Mouse (Mus musculus) neural tube, embryonic 11.5 days (tissue): ENCODE measurements around the gene Foxd1. TPM values are rescaled to one million over a fixed set of nuclear protein-coding genes. Genes with fewer than 3 reads are reported as not detected.

Experiments used
- ATAC-seq: fragments of 200-750 bp; cut with Nextera tagmentation; 2 replicates; pipeline ENCODE4 v1.8.0; 2017; ENCODE audit warnings: moderate number of reproducible peaks, mild to moderate bottlenecking, moderate TSS enrichment, moderate library complexity; ENCODE audit not compliant: insufficient read depth, low FRiP score, low TSS enrichment
- DNase-seq: peaks from one replicate; pipeline ENCODE4 v3.0.0-alpha.2; 2015; ENCODE audit warnings: low spot score
- H3K27ac ChIP-seq: fragments of 300-500 bp; sonication (generic); 2 replicates; pipeline ENCODE4 v1.5.1; 2014; ENCODE audit warnings: low read depth, mild to moderate bottlenecking, low read length
- H3K27me3 ChIP-seq: fragments of 300-500 bp; sonication (generic); 2 replicates; pipeline ENCODE4 v1.6.1; 2014; ENCODE audit warnings: mild to moderate bottlenecking, low read length, mixed read lengths; ENCODE audit not compliant: control insufficient read depth, insufficient read depth
- H3K36me3 ChIP-seq: fragments of 300-500 bp; sonication (generic); 2 replicates; pipeline ENCODE4 v1.6.1; 2014; ENCODE audit warnings: mild to moderate bottlenecking, low read length, moderate library complexity, mixed read lengths; ENCODE audit not compliant: control insufficient read depth, insufficient read depth
- H3K4me1 ChIP-seq: fragments of 300-500 bp; sonication (generic); 2 replicates; pipeline ENCODE4 v1.6.1; 2014; ENCODE audit warnings: low read length, mixed read lengths; ENCODE audit not compliant: control insufficient read depth, insufficient read depth
- H3K4me2 ChIP-seq: fragments of 300-500 bp; sonication (generic); 2 replicates; pipeline ENCODE4 v1.6.1; 2014; ENCODE audit warnings: low read depth, mild to moderate bottlenecking, moderate library complexity
- H3K4me3 ChIP-seq: fragments of 300-500 bp; sonication (generic); 2 replicates; pipeline ENCODE4 v1.5.1; 2014; ENCODE audit warnings: low read depth, low read length
- H3K9ac ChIP-seq: fragments of 300-500 bp; sonication (generic); 2 replicates; pipeline ENCODE4 v1.6.1; 2014; ENCODE audit warnings: mild to moderate bottlenecking, low read length
- H3K9me3 ChIP-seq: fragments of 300-500 bp; sonication (generic); 2 replicates; pipeline ENCODE4 v1.6.1; 2016; ENCODE audit warnings: low read length; ENCODE audit not compliant: control insufficient read depth
- WGBS: fragments of 180-500 bp; shearing (Covaris S2); extraction: QIAGEN DNeasy Blood & Tissue Kit; methylation state at CpG from one replicate; pipeline ENCODE4 v1.1.7; 2014; 5-methylcytosine and 5-hydroxymethylcytosine counted together
- polyA plus RNA-seq: library from polyadenylated mRNA; unstranded; fragments of >200 nt; fragmentation: Nextera tagmentation; extraction: Ambion mirVana; gene quantifications from 2 replicates; pipeline ENCODE4 v1.2.1, GENCODE M21; 2014

The Foxd1 gene
- polyA plus RNA-seq, 1 experiment from 2014 or later: 5.5 TPM

DNA sequence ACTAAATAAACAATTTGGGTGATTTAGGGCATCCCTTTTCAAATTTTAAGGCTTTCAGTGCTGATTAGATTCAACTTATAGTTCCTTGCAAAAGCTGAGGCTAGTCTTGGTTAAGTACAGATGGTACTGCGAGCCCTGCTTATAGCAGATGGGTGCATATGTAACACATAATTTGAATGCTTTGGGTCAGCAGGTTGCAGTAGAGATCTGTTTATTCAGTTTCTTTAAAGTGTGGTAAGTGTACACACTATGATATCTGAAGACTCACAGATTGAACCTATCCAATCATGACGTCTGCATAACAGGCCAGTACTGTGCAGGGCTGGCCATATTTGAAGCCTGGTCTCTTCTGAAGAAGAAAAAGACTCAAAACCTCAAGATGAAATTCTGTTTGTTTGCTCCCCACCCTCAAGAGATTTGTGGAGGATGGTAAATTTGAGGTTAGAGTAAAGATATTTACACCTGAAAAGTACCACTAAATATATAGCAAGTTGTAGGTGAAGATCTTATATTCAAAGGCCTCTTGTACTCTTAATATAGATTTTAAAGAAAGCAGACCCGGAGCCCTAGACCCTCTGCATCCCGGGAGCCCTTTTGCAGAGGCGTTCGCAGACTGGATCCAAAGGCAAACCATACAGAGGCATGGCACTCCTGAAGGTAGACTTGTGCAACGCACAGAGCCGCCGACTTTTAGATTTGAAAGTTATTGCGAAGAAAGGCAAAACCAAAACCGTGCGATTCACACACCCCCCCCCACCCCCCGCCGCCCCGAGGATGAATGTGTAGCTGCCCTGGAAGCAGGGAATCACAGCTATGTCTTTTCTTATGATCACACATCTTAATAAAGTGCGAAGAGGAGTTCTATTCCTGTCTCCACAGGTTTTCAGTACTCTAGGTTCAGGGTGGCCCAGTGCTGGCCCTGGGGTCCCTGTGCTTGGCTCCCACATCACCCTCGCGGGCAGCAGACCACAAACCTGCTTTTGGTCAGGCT lies 3.7 kb downstream of the Foxd1 start:
- Histone ChIP-seq H3K9me3 (no peaks in the 10 kb centered on the region), H3K27me3 (peaks cover 87% of the 10 kb centered on the region), H3K4me1 (peaks cover 10% of the 10 kb centered on the region), H3K4me2 (peak overlapping the region; percentile 31), H3K4me3 (peak overlapping the region; percentile 31), H3K9ac (peak overlapping the region; percentile 35), H3K27ac (0 out of 2 replicates have a peak overlapping the region, but pooled peaks have one; percentile 15), H3K36me3 (no peaks in the 10 kb centered on the region)
- DNase-seq (no peak), ATAC-seq (no peak)
- under 1% methylated on average over 18 of the region's 18 CpGs for WGBS

DNA sequence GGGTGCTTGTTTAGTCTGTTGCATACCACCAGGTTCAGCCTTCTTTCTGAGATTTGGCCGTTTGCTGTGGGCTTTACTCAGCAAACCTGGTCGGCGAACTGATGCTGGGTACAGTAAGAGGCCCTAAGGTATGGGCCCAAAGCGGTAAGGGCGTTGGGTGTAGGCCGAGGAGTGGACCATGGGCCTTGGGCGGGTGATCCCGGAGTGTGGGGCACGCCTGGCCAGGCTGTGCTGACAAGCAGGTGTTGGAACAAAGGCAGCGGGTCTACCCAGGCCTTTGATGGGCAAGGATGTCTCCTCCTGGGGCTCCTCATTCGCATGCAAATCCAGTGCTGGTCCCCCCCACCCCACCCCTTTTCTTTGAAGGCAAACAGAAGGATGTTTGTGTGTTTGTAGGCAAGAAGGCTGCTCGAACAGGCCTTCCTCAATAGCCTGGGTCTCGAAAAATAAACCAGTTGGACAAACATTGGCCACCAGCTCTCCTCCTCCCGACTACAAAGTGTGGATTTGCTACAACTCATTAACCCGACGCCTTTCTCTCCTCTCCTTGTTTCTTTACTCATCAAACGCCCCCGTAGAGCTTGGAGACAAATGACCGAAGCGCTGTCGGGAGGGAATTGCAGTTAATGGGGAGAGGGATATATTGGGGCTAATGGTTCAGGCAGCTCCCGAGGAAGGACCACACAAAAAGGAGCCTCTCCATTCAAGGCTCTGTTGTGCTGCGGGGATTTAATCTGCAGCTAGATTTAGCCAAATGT lies 4.6 kb downstream of the Foxd1 start:
- ATAC-seq (0 out of 2 replicates have a peak, but pooled peaks have one; percentile 20), DNase-seq (peak; percentile 59)
- Histone ChIP-seq H3K9ac (peak overlapping the region; percentile 35), H3K27ac (0 out of 2 replicates have a peak overlapping the region, but pooled peaks have one; percentile 15), H3K36me3 (no peaks in the 10 kb centered on the region), H3K4me1 (peaks cover 10% of the 10 kb centered on the region), H3K27me3 (peaks cover 88% of the 10 kb centered on the region), H3K4me2 (peak overlapping the region; percentile 31), H3K4me3 (peak overlapping the region; percentile 31), H3K9me3 (no peaks in the 10 kb centered on the region)
- WGBS: under 1% methylated on average over 23 of the region's 23 CpGs

DNA sequence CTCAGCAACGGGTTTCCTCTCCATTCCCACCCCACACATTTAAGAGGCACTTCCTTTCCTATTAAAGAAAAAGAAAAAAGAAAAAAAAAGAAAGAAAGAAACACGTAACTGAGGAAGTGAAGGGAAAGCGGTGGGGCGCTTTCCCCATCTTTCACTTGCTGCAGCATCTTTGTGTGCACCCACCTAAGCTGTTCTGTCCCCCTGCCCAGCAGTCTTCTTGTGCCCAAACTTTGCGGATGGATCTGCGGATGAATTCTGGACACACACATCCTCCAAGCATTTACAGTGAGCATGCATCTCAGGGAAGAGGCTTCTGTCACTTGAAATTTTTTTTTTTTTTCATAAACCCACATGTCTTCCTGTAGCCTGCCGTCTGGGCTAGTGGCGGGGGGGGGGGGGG lies 5.3 kb downstream of the Foxd1 start:
- H3K4me2 ChIP-seq: peak overlapping the region; percentile 19; the same call in 1 of the 2 replicates
- ATAC-seq: no peak
- H3K4me3 ChIP-seq: no peak overlapping the region
- 5% methylated on average over 6 of the region's 8 CpGs for WGBS
- no peak overlapping the region for H3K9ac ChIP-seq
- H3K9me3 ChIP-seq: no peaks in the 10 kb centered on the region
- H3K4me1 ChIP-seq: peaks cover 10% of the 10 kb centered on the region
- peaks cover 87% of the 10 kb centered on the region for H3K27me3 ChIP-seq
- no peak overlapping the region for H3K27ac ChIP-seq
- no peak for DNase-seq
- no peaks in the 10 kb centered on the region for H3K36me3 ChIP-seq

DNA sequence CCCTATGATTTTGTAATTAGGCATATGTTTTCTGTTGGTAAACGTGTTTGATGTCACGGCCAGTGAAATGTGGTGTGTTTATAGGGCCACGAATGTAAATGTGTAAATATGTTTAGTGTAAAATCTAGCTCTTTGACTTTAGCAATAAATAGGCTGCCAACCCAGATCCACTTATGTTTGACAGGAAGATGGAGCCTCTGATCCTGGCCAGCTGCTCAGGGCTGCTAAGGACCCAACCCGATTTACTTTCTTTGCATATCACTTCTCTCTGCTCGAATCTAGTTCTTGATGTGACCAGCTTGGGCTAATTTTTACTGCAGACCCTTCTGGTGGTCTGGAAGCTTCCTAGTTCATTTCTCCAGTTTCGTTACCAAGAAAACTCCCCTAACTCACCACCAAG lies 6.3 kb downstream of the Foxd1 start:
- Histone ChIP-seq H3K4me2 (no peak overlapping the region), H3K27me3 (peaks cover 87% of the 10 kb centered on the region), H3K9ac (no peak overlapping the region), H3K9me3 (no peaks in the 10 kb centered on the region), H3K4me3 (no peak overlapping the region), H3K4me1 (peaks cover 6% of the 10 kb centered on the region), H3K27ac (no peak overlapping the region), H3K36me3 (no peaks in the 10 kb centered on the region)
- ATAC-seq (no peak), DNase-seq (no peak)
- 5% methylated on average over 6 of the region's 6 CpGs for WGBS

DNA sequence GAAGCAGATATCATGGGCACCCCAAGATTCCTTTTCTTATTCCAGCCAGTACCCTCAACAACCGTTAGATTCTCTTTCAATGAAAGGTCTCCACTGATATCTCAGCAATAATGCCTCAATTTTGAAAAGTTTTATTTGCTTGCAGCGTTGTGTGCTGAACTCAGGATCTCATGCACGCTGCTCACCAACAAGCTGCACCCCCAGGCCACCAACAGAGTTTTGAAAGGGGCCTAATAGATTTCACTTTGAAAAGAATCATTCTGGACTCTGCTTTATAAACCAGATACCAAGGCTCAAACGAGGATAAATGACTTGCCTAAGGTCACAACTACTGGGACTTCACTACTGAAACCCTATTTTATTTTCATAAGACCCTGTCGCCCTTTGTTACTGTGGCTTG lies 7.1 kb downstream of the Foxd1 start:
- Histone ChIP-seq H3K4me1 (peaks cover 6% of the 10 kb centered on the region; the same call in 1 of the 2 replicates), H3K9me3 (no peaks in the 10 kb centered on the region), H3K36me3 (no peaks in the 10 kb centered on the region), H3K9ac (no peak overlapping the region), H3K4me2 (no peak overlapping the region), H3K4me3 (no peak overlapping the region), H3K27me3 (peaks cover 86% of the 10 kb centered on the region), H3K27ac (no peak overlapping the region)
- DNase-seq: no peak
- WGBS: 9% methylated on average over 5 of the region's 5 CpGs
- no peak for ATAC-seq

DNA sequence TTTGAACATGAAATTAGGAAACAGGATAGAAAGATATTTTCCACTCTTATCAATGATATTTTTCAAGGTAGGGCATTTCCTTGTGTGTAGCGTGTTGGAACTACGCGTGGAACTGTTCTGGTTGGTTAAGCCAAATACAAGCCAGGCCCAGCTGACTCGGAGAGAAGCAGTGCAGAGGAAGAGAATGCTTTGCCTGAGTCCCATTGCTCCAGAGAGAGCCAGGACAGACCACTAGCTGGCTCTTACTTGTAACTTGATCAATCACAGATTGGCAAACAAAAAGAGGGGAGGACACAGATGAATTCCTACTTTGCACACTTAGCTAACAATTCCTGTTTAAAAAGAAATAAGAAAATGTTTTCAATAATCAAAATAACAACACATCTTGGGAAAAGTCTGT lies 9.0 kb downstream of the Foxd1 start:
- Histone ChIP-seq H3K27ac (no peak overlapping the region), H3K36me3 (no peaks in the 10 kb centered on the region), H3K27me3 (peaks cover 93% of the 10 kb centered on the region), H3K4me2 (no peak overlapping the region), H3K4me1 (peaks cover 11% of the 10 kb centered on the region; the same call in 1 of the 2 replicates), H3K9ac (no peak overlapping the region), H3K9me3 (no peaks in the 10 kb centered on the region), H3K4me3 (no peak overlapping the region)
- ATAC-seq (no peak), DNase-seq (no peak)
- WGBS: 3% methylated on average over 4 of the region's 4 CpGs

DNA sequence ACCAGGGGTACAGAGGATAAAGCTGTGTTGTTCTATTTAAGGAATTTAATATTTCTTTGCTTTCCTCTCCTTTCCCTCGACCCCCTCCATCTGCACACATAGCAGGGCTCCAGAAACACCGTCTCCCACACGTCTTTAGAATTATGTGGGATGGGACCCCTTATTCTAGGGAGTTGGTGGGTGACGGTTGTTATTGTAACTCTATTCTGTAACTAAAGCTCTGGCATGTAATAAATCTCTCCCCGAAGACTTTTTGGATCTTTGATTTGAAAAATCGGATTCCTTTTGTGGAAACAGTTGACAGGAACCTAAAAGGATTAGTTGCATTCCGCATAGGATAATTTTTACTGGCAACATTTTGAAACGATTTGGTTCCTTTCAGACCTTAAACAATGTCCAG lies 11.0 kb downstream of the Foxd1 start:
- no peak for ATAC-seq
- no peak for DNase-seq
- no peak overlapping the region for H3K27ac ChIP-seq
- H3K9ac ChIP-seq: no peak overlapping the region
- no peak overlapping the region for H3K4me3 ChIP-seq
- WGBS: under 1% methylated on average over 8 of the region's 8 CpGs
- no peaks in the 10 kb centered on the region for H3K36me3 ChIP-seq
- H3K27me3 ChIP-seq: peaks cover 94% of the 10 kb centered on the region
- H3K4me1 ChIP-seq: peaks cover 11% of the 10 kb centered on the region; the same call in 1 of the 2 replicates
- no peaks in the 10 kb centered on the region for H3K9me3 ChIP-seq
- no peak overlapping the region for H3K4me2 ChIP-seq

DNA sequence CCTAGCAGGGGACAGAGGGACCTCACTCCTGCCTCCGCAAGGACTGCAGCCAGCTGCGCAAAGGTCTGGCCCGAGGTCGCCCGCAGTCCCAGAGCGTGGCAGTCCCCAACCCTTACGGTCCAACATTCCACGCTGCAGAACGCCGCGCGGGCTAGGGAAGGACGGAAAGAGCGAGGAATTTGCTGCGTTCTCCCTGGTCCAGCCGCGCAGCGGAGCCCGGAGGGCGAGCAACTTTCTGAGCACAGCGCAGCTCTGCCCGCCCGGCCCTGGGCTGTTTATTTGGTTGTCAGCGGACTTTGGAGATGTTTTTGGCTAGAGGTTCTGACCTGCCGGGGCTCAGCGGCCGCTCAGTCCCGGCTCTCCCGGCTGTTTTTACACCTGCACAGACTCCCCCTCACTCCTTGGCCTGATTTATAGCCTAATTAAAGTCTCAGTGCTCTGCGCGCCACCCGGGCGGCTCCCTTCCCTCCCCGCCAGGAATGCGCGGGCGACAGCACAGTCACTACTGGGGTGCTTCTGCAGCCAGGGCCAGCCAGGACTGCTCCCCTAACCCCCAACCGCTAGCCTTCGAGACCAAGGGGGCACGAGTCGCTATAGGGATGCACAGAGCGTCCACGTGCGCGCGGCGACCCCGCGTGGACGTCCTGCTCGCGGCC lies 11.9 kb downstream of the Foxd1 start:
- Histone ChIP-seq H3K27me3 (peaks cover 90% of the 10 kb centered on the region), H3K9me3 (no peaks in the 10 kb centered on the region), H3K4me1 (peaks cover 11% of the 10 kb centered on the region; the same call in 1 of the 2 replicates), H3K4me2 (peak overlapping the region; percentile 45), H3K9ac (peak overlapping the region; percentile 28; the same call in 1 of the 2 replicates), H3K27ac (peak overlapping the region; percentile 44; the same call in 1 of the 2 replicates), H3K4me3 (peak overlapping the region; percentile 23), H3K36me3 (no peaks in the 10 kb centered on the region)
- under 1% methylated on average over 52 of the region's 52 CpGs for WGBS
- DNase-seq (peak; percentile 66), ATAC-seq (no peak)
